Mouse (Mus musculus) cortical plate, adult 2 months (tissue): Measurements from ENCODE around the gene Sdc1. TPM values are rescaled to one million over a fixed set of nuclear protein-coding genes. Genes with fewer than 3 reads are reported as not detected.

ENCODE experiments used
- H3K27ac ChIP-seq: fragments of 200-500 bp; 2 replicates; pipeline ENCODE4 v1.5.1; 2012; ENCODE audit warnings: low read length, control low read depth, inconsistent platforms; ENCODE audit not compliant: insufficient read depth
- H3K4me1 ChIP-seq: fragments of 200-500 bp; 2 replicates; pipeline ENCODE4 v1.6.1; 2011; ENCODE audit warnings: low read length; ENCODE audit not compliant: control insufficient read depth, insufficient read depth
- H3K4me3 ChIP-seq: fragments of 200-500 bp; 2 replicates; pipeline ENCODE4 v1.5.1; 2011; ENCODE audit warnings: mild to moderate bottlenecking, low read length, control low read depth; ENCODE audit not compliant: insufficient read depth
- CTCF ChIP-seq: fragments of 200-500 bp; IDR thresholded peaks from 2 replicates; pipeline ENCODE4 v1.5.1; 2011; ENCODE audit warnings: mild to moderate bottlenecking, control low read depth, low read length; ENCODE audit not compliant: insufficient read depth; ENCODE audit errors: extremely low read depth
- POLR2A ChIP-seq: fragments of 200-500 bp; IDR thresholded peaks from 2 replicates; pipeline ENCODE4 v1.6.1; 2011; ENCODE audit warnings: mild to moderate bottlenecking, low read length, control low read depth; ENCODE audit not compliant: insufficient read depth; ENCODE audit errors: extremely low read depth
- polyA plus RNA-seq: library from polyadenylated mRNA; depleted of rRNA; stranded (reverse); fragments of >200 nt; gene quantifications from 2 replicates; pipeline ENCODE4 v1.2.3, GENCODE M21; 2012; rRNA removed

Gene Sdc1
- polyA plus RNA-seq, 1 experiment, result 1.7 TPM

DNA sequence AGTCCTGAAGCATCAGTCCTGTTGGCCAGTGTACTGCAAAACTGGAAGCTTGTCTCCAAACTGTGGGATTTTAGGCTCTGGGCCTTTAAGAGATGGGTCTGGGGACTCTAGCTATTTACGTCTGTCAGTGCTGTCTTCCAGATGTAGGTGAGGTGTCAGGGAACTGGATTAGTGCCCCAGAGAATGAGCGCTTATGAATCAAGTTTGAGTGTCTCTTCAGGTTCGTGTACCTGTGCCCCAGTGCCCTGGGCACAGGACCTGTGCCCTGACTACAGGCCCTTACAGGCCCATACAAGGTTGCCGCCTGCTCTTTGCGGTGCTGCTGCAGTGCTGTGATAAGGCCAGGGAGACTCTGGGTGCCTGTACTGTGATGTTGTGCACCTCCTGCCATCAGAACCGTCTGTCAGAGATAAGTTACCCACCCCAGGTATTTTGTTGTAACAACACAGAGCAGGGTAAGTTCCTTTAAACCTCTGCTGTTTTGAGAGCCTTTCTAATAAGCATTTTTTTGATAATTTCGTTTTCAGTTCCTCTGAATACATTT lies 69.7 kb downstream of the Sdc1 start:
- Histone ChIP-seq H3K4me3 (no peak overlapping the region), H3K4me1 (no peaks in the 10 kb centered on the region), H3K27ac (no peak overlapping the region)
- no peak for TF ChIP-seq CTCF
- no peak for TF ChIP-seq POLR2A

DNA sequence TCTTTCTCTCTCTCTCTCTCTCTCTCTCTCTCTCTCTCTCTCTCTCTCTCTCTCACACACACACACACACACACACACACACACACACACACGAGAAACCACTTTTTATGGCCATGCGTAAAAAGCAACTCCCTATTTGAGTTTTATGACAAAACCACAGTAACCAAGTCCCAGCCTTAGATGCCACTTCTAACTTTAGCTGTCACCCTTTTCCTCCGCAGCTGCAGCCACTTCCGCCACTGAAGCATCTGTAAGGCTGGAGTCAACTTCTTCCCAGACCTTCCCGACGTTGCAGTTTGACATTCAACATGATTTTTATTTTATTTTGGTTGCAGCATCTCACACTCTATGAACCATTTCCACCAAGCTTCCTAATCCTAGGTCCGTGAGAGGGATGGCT lies 71.6 kb downstream of the Sdc1 start:
- no peak overlapping the region for H3K4me3 ChIP-seq
- no peak for TF ChIP-seq CTCF
- TF ChIP-seq POLR2A, result no peak
- no peak overlapping the region for H3K27ac ChIP-seq
- no peaks in the 10 kb centered on the region for H3K4me1 ChIP-seq

Other genes with a start within 250 kb of the Sdc1 start
- not detected in 2 replicates for gene Slc7a15, start 172.3 kb upstream of the Sdc1 start, polyA plus RNA-seq
- gene Pum2, start 97.2 kb upstream of the Sdc1 start, polyA plus RNA-seq, result 79.5 and 81.9 TPM in 2 replicates
- 240 and 242 TPM in 2 replicates for gene Laptm4a, start 150.3 kb downstream of the Sdc1 start, polyA plus RNA-seq
- gene Matn3, start 176.6 kb downstream of the Sdc1 start, polyA plus RNA-seq, result 0.04 and 0.08 TPM in 2 replicates
- 20.3 and 20.8 TPM in 2 replicates for gene Wdr35, start 202.6 kb downstream of the Sdc1 start, polyA plus RNA-seq